7 mouse cellular contexts compared by ENCODE assay signal in genomic region chr9:64355627-64356026, GRCm38 (mm10). TPM values are rescaled to one million over a fixed set of nuclear protein-coding genes. Genes with fewer than 3 reads are reported as not detected.
"Had no signal": no experiment of that assay in that cellular context is flagged by ENCODE, and none has a peak within 500 bp of the region (broad histone marks: within the 10 kb centered on the region; RNA-seq: fewer than 3 reads in every experiment).

No protein-coding gene starts in this region.

- DNase-seq: kidney, adult 2 months; kidney, postnatal 4 days; liver, embryonic 13.5 days; liver, postnatal 0 days; spleen, adult 18-20 months; thymus, postnatal 36 days had no signal

RNA-seq across cellular contexts. Expression of gene Megf11, which starts 29.8 kb away (rescaled TPM):
- total RNA-seq: megakaryocyte-erythroid progenitor cell, adult 5-6 weeks had no signal
